Mouse (Mus musculus): ENCODE measurements around the gene Ugt8a. TPM values are rescaled to one million over a fixed set of nuclear protein-coding genes. Genes with fewer than 3 reads are reported as not detected.

Gene Ugt8a
- under 1 TPM; 0.25 to 0.32 TPM for polyA plus RNA-seq (2017; shearing (Covaris generic))

GRCm38 (mm10) chr3:125938092-125938755 is at the start of gene Ugt8a:
Gene Ugt8a, minus strand, starts transcription at chr3:125938619.

Measured in inflammation-experienced regulatory T-cells (primary cell).